Comparison of ENCODE assay signal across 28 mouse cellular contexts in genomic region chr7:90098253-90098652, GRCm38 (mm10). TPM values are rescaled to one million over a fixed set of nuclear protein-coding genes. Genes with fewer than 3 reads are reported as not detected.
DNase-seq lines count a peak whose midpoint lies in the region; ATAC-seq and TF ChIP-seq lines count a peak whose summit lies in the region.
"Had no signal": no experiment of that assay in that cellular context is flagged by ENCODE, and none has a peak within 500 bp of the region (broad histone marks: within the 10 kb centered on the region; RNA-seq: fewer than 3 reads in every experiment).

No protein-coding gene starts in this region.

- peak overlapping the region; percentile 79; the same call in 1 of the 2 replicates for H3K27ac ChIP-seq in embryonic fibroblast, embryonic 13.5 days (ENCODE audit: insufficient read depth, low read length)
- H3K27ac ChIP-seq: forebrain, embryonic 10.5 days; heart, adult 2 months; heart, embryonic 10.5 days; heart, embryonic 13.5 days; hindbrain, embryonic 14.5 days; hindbrain, postnatal 0 days had no signal

- no peak for TF ChIP-seq CTCF in embryonic fibroblast, embryonic 13.5 days (IDR thresholded peaks at IDR 0.05; ENCODE audit: borderline replicate concordance, insufficient read depth, low read length)

- ATAC-seq in granulocyte monocyte progenitor cell, adult 5-6 weeks (replicated peaks; ENCODE audit: poor library complexity, severe bottlenecking), result peak; percentile 40; the same call in 1 of the 2 replicates
- 0 out of 2 replicates have a peak, but pooled peaks have one; percentile 13 for ATAC-seq in neutrophil, adult 5-6 weeks (ENCODE audit: extremely low read depth, insufficient number of reproducible peaks, low FRiP score, poor library complexity, severe bottlenecking)
- ATAC-seq: forebrain, embryonic 14.5 days; forebrain, postnatal 0 days; hindbrain, postnatal 0 days; inflammation-experienced regulatory T-cells, adult 6 months; intestine, embryonic 16.5 days had no signal

- H3K4me1 ChIP-seq in embryonic fibroblast, embryonic 13.5 days (ENCODE audit: control insufficient read depth, insufficient read depth, low read length), result peaks cover 11% of the 10 kb centered on the region

- no peak for DNase-seq in kidney, postnatal 14 days
- no peak for DNase-seq in gastrocnemius, adult 8-10 months (ENCODE audit: low spot score in 2 of 2)
- DNase-seq in urinary bladder, postnatal 36 days (ENCODE audit: low spot score in 2 of 2), result no peak
- DNase-seq: adrenal gland, adult 2 months; adrenal gland, postnatal 14 days; B cell, adult 2 months; cerebellum, adult 11-12 months; cerebellum, adult 8-10 months; cerebellum, postnatal 10 days; cerebellum, postnatal 36 days; forebrain, postnatal 0 days; gastrocnemius, adult 2 months; gastrocnemius, postnatal 25 days; heart, adult 2 months; heart, postnatal 14 days; heart, postnatal 4 days had no signal

- no peak overlapping the region for H3K4me3 ChIP-seq in embryonic fibroblast, embryonic 13.5 days (ENCODE audit: insufficient read depth, low read length)
- H3K4me3 ChIP-seq: erythroblast, embryonic 14.5 days; forebrain, embryonic 10.5 days; heart, adult 2 months; heart, embryonic 10.5 days; heart, embryonic 13.5 days had no signal

- TF ChIP-seq POLR2A in embryonic fibroblast, embryonic 13.5 days (IDR thresholded peaks at IDR 0.05; ENCODE audit: low read depth, low read length), result no peak

RNA-seq across cellular contexts. Expression of gene Picalm, which starts 31.8 kb away (rescaled TPM):
- polyA plus RNA-seq in embryonic fibroblast, embryonic 13.5 days (2011; ENCODE audit: insufficient read length, low read depth, missing spikeins), result 615 and 683 TPM in 2 replicates
- total RNA-seq in granulocyte monocyte progenitor cell, adult 5-6 weeks (2014; fragmentation: Nextera tagmentation), result 65.0 and 96.3 TPM in 2 replicates
- total RNA-seq in granulocyte monocyte progenitor cell, adult 5-6 weeks (2017), result 86.8 and 90.4 TPM in 2 replicates
- 1,031 and 1,093 TPM in 2 replicates for total RNA-seq in neutrophil, adult 5-6 weeks (2017)
- 10 to 100 TPM; 64.1 to 79.4 (median 77.9) TPM for total RNA-seq in gastrocnemius, adult 8-10 months (2022)

Comparison
In these comparisons a context has a peak if more than half of its experiments do, and no peak if none do; other contexts are left out.
1. RNA of gene Picalm, which starts 31.8 kb away (total RNA-seq): 1,031 to 1,093 TPM in neutrophil, adult 5-6 weeks; 65.0 to 96.3 TPM in granulocyte monocyte progenitor cell, adult 5-6 weeks and 64.1 to 79.4 TPM in gastrocnemius, adult 8-10 months; every median in the first group is over 10 times any median in the second.